ENCODE assay signal across 20 mouse cellular contexts in the genomic region with DNA sequence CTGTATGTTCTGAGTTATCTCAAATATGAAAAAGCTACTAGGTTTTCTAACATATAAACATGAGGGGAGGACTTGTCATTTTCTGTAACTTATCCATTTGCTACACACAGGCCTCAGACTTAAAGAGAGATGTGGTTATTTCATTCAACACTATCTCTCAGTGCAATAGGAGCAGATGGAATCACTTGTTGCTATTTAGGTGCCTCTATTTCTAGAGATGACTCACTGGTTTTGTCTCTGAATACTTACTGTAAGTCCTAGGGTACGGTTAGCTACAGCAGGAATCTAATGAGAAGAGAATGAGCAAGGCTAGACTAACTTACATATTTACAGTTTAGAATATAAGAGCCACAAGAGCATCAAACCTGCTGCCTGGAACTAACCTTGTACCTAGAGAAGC. TPM values are rescaled to one million over a fixed set of nuclear protein-coding genes. Genes with fewer than 3 reads are reported as not detected.
DNase-seq lines count a peak whose midpoint lies in the region; ATAC-seq and TF ChIP-seq lines count a peak whose summit lies in the region.
"Had no signal": no experiment of that assay in that cellular context is flagged by ENCODE, and none has a peak within 500 bp of the region (broad histone marks: within the 10 kb centered on the region; RNA-seq: fewer than 3 reads in every experiment).

No protein-coding gene starts in this region.

- no peaks in the 10 kb centered on the region for H3K9me3 ChIP-seq in heart, embryonic 15.5 days (replicated peaks)
- no peaks in the 10 kb centered on the region for H3K9me3 ChIP-seq in heart, embryonic 10.5 days
- H3K9me3 ChIP-seq in CH12.LX (replicated peaks; ENCODE audit: low read length) = peaks cover 7% of the 10 kb centered on the region
- no peaks in the 10 kb centered on the region for H3K9me3 ChIP-seq in liver, embryonic 12.5 days (replicated peaks)
- H3K9me3 ChIP-seq: embryonic facial prominence, embryonic 12.5 days; intestine, embryonic 15.5 days had no signal

- dilution Hi-C loops in CH12.LX (cut with MboI; ENCODE audit: extremely low pct_ligation_motif_present, extremely low pct_unique_long_range_greater_than_20kb, low sequenced_read_pairs) = no loop called here

- WGBS in heart, embryonic 15.5 days = 41% methylated on average over 1 of the region's 1 CpGs
- 57% methylated on average over 1 of the region's 1 CpGs for WGBS in heart, embryonic 10.5 days
- WGBS in liver, embryonic 12.5 days (ENCODE audit: insufficient replicate concordance) = 67% methylated on average over 1 of the region's 1 CpGs

- no peak overlapping the region for H3K4me3 ChIP-seq in heart, embryonic 15.5 days
- no peak overlapping the region for H3K4me3 ChIP-seq in heart, embryonic 10.5 days
- H3K4me3 ChIP-seq in CH12.LX (replicated peaks in 1 of 3; ENCODE audit: low read depth in 2 of 3, low read length in 2 of 3, poor library complexity in 1 of 3) = no peak overlapping the region
- H3K4me3 ChIP-seq in liver, embryonic 12.5 days = no peak overlapping the region
- H3K4me3 ChIP-seq: embryonic facial prominence, embryonic 12.5 days; hindbrain, embryonic 10.5 days; intestine, embryonic 15.5 days had no signal

- TF ChIP-seq CTCF in CH12.LX (conservative IDR thresholded peaks at IDR 0.05 in 1 of 2, IDR thresholded peaks at IDR 0.05 in 1 of 2; ENCODE audit: low read depth in 2 of 2, low read length in 2 of 2) = no peak

- TF ChIP-seq EP300 in CH12.LX (IDR thresholded peaks at IDR 0.05; ENCODE audit: low read length) = peak; percentile 79

- in situ Hi-C loops in CH12.LX (cut with MboI; ENCODE audit: low pct_ligation_motif_present, low pct_unique_long_range_greater_than_20kb, low sequenced_read_pairs) = no loop called here

- H3K4me2 ChIP-seq in heart, embryonic 15.5 days = no peak overlapping the region
- no peak overlapping the region for H3K4me2 ChIP-seq in CH12.LX (ENCODE audit: insufficient read depth, low read depth, poor library complexity, severe bottlenecking)
- no peak overlapping the region for H3K4me2 ChIP-seq in liver, embryonic 12.5 days
- H3K4me2 ChIP-seq: embryonic facial prominence, embryonic 12.5 days; hindbrain, embryonic 14.5 days; intestine, embryonic 15.5 days had no signal

- H3K4me1 ChIP-seq in heart, embryonic 15.5 days (replicated peaks) = peaks cover 9% of the 10 kb centered on the region; the same call in 1 of the 2 replicates
- H3K4me1 ChIP-seq in heart, embryonic 10.5 days = peaks cover 19% of the 10 kb centered on the region
- peaks cover 0 to 69% of the 10 kb centered on the region in 2 experiments; a peak in 2 of 4 replicates for H3K4me1 ChIP-seq in CH12.LX (ENCODE audit: control insufficient read depth in 1 of 2, insufficient read depth in 2 of 2)
- 0 out of 2 replicates have a peak, but pooled peaks cover 3% of the 10 kb centered on the region for H3K4me1 ChIP-seq in liver, embryonic 12.5 days
- H3K4me1 ChIP-seq: embryonic facial prominence, embryonic 12.5 days; intestine, embryonic 15.5 days had no signal

- no peaks in the 10 kb centered on the region for H3K27me3 ChIP-seq in heart, embryonic 15.5 days
- H3K27me3 ChIP-seq in heart, embryonic 10.5 days (ENCODE audit: insufficient read depth, poor library complexity, severe bottlenecking) = no peaks in the 10 kb centered on the region
- no peaks in the 10 kb centered on the region for H3K27me3 ChIP-seq in CH12.LX (replicated peaks)
- no peaks in the 10 kb centered on the region for H3K27me3 ChIP-seq in liver, embryonic 12.5 days (replicated peaks)
- H3K27me3 ChIP-seq: embryonic facial prominence, embryonic 12.5 days; intestine, embryonic 15.5 days had no signal

- H3K27ac ChIP-seq in heart, embryonic 15.5 days = peak overlapping the region; percentile 62; the same call in 1 of the 2 replicates
- H3K27ac ChIP-seq in heart, embryonic 10.5 days = no peak overlapping the region
- H3K27ac ChIP-seq in CH12.LX (ENCODE audit: insufficient read depth, low read depth) = no peak overlapping the region
- no peak overlapping the region for H3K27ac ChIP-seq in liver, embryonic 12.5 days
- H3K27ac ChIP-seq: embryonic facial prominence, embryonic 12.5 days; hindbrain, embryonic 10.5 days; hindbrain, embryonic 14.5 days; intestine, embryonic 15.5 days had no signal

- H3K79me2 ChIP-seq in CH12.LX (replicated peaks; ENCODE audit: control insufficient read depth, extremely low read depth, insufficient read depth, poor library complexity, severe bottlenecking) = peaks cover 55% of the 10 kb centered on the region

- ATAC-seq in heart, embryonic 15.5 days (replicated peaks; ENCODE audit: insufficient number of reproducible peaks, insufficient read depth, low FRiP score, low read depth) = no peak
- ATAC-seq in liver, embryonic 12.5 days = no peak
- ATAC-seq: forebrain, embryonic 16.5 days; intestine, embryonic 15.5 days had no signal

- H3K36me3 ChIP-seq in heart, embryonic 15.5 days = no peaks in the 10 kb centered on the region
- H3K36me3 ChIP-seq in heart, embryonic 10.5 days = 0 out of 2 replicates have a peak, but pooled peaks cover 6% of the 10 kb centered on the region
- H3K36me3 ChIP-seq in CH12.LX (replicated peaks in 1 of 2; ENCODE audit: control insufficient read depth in 1 of 2, insufficient read depth in 1 of 2, low read length in 1 of 2) = peaks cover 10 to 52% of the 10 kb centered on the region in 2 experiments
- no peaks in the 10 kb centered on the region for H3K36me3 ChIP-seq in liver, embryonic 12.5 days
- H3K36me3 ChIP-seq: intestine, embryonic 15.5 days had no signal

- no peak for TF ChIP-seq POLR2A in CH12.LX (IDR thresholded peaks at IDR 0.05; ENCODE audit: low read depth, low read length)

- peak; percentile 21 to 66 for DNase-seq in frontal cortex, adult 2 months (ENCODE audit: extremely low spot score in 1 of 2, low spot score in 1 of 2)
- DNase-seq in frontal cortex, postnatal 14 days (ENCODE audit: low spot score in 2 of 2) = no peak
- DNase-seq in heart, embryonic 10.5 days (ENCODE audit: low spot score) = no peak
- DNase-seq in CH12.LX (ENCODE audit: extremely low read depth) = no peak
- DNase-seq in c-Kit-positive CD71-positive TER-119-positive erythroid progenitor cells, embryonic 14.5 days (ENCODE audit: low spot score) = no peak
- DNase-seq: adrenal gland, adult 2 months; adrenal gland, postnatal 25 days; cerebellum, adult 11-12 months; cerebellum, adult 9-10 months; cerebellum, postnatal 25 days; gastrocnemius, postnatal 10 days; heart, postnatal 10 days; kidney, adult 18-20 months had no signal

- no peak overlapping the region for H3K9ac ChIP-seq in heart, embryonic 15.5 days
- no peak overlapping the region for H3K9ac ChIP-seq in CH12.LX (ENCODE audit: insufficient read depth, low read depth)
- no peak overlapping the region for H3K9ac ChIP-seq in liver, embryonic 12.5 days
- H3K9ac ChIP-seq: embryonic facial prominence, embryonic 12.5 days; hindbrain, embryonic 14.5 days; intestine, embryonic 15.5 days had no signal

- no peak; the same call in 1 of the 2 replicates for TF ChIP-seq RAD21 in CH12.LX (IDR thresholded peaks at IDR 0.05; ENCODE audit: low read depth, low read length)

TF ChIP-seq in CH12.LX, 34 proteins besides CTCF, POLR2A, EP300 and RAD21 (continues in another document):
- TF ChIP-seq TBP (conservative IDR thresholded peaks at IDR 0.05; ENCODE audit: low read depth, low read length) (no peak), CHD2 (IDR thresholded peaks at IDR 0.05; ENCODE audit: low read length) (0 out of 2 replicates have a peak, but pooled peaks have one; percentile 30), USF2 (conservative IDR thresholded peaks at IDR 0.05; ENCODE audit: low read depth, low read length) (no peak), TCF12 (IDR thresholded peaks at IDR 0.05; ENCODE audit: low read depth, low read length) (peak; percentile 46; the same call in 1 of the 2 replicates), USF1 (IDR thresholded peaks at IDR 0.05; ENCODE audit: low read depth, low read length) (no peak), NELFE (IDR thresholded peaks at IDR 0.05; ENCODE audit: low read depth, low read length) (no peak), CHD1 (IDR thresholded peaks at IDR 0.05; ENCODE audit: low read depth, low read length) (no peak), SMC3 (IDR thresholded peaks at IDR 0.05; ENCODE audit: low read depth, low read length) (no peak), SIN3A (IDR thresholded peaks at IDR 0.05; ENCODE audit: low read length) (0 out of 2 replicates have a peak, but pooled peaks have one; percentile 25), MXI1 (IDR thresholded peaks at IDR 0.05; ENCODE audit: low read depth, low read length) (no peak), MAFK (IDR thresholded peaks at IDR 0.05; ENCODE audit: insufficient replicate concordance, low read length) (0 out of 2 replicates have a peak, but pooled peaks have one; percentile 29), ETS1 (conservative IDR thresholded peaks at IDR 0.05; ENCODE audit: low read depth, low read length) (peak; percentile 62), POLR2AphosphoS2 (IDR thresholded peaks at IDR 0.05; ENCODE audit: low read depth, low read length) (no peak), ZNF384 (IDR thresholded peaks at IDR 0.05; ENCODE audit: low read depth, low read length) (no peak), PAX5 (IDR thresholded peaks at IDR 0.05; ENCODE audit: low read length) (no peak), JUND (conservative IDR thresholded peaks at IDR 0.05; ENCODE audit: low read depth, low read length) (peak; percentile 93), MEF2A (IDR thresholded peaks at IDR 0.05; ENCODE audit: borderline replicate concordance, low read depth, low read length) (peak; percentile 97), ZC3H11A (IDR thresholded peaks at IDR 0.05; ENCODE audit: low read depth, low read length) (no peak), ZKSCAN1 (IDR thresholded peaks at IDR 0.05; ENCODE audit: borderline replicate concordance, low read depth, low read length) (no peak), MAX (IDR thresholded peaks at IDR 0.05; ENCODE audit: low read length) (no peak), BHLHE40 (IDR thresholded peaks at IDR 0.05; ENCODE audit: low read depth, low read length) (0 out of 2 replicates have a peak, but pooled peaks have one; percentile 41), RCOR1 (conservative IDR thresholded peaks at IDR 0.05; ENCODE audit: low read depth, low read length) (no peak), JUN (IDR thresholded peaks at IDR 0.05; ENCODE audit: insufficient read depth, low read depth, low read length) (peak; percentile 81)

RNA-seq across cellular contexts. Expression of a gene that starts 9.8 kb away (rescaled TPM):
- 5.8 and 6.4 TPM in 2 replicates for polyA plus RNA-seq in frontal cortex, adult 2 months (2012; rRNA removed)
- 2.2 and 2.3 TPM in 2 replicates for polyA plus RNA-seq in heart, embryonic 15.5 days (2015; fragmentation: Nextera tagmentation; extraction: Ambion mirVana)
- polyA plus RNA-seq in heart, embryonic 10.5 days (2016; fragmentation: Nextera tagmentation; extraction: Ambion mirVana) = 2.5 and 2.6 TPM in 2 replicates
- total RNA-seq in CH12.LX (2012; rRNA removed) = 11.2 and 13.0 TPM in 2 replicates
- 21.7 and 22.4 TPM in 2 replicates for total RNA-seq in CH12.LX (2014; rRNA removed)
- polyA plus RNA-seq in CH12.LX (2012; ENCODE audit: insufficient read length, low read depth) = 30.8 and 36.1 TPM in 2 replicates
- polyA plus RNA-seq in liver, embryonic 12.5 days (2016; fragmentation: Nextera tagmentation; extraction: Ambion mirVana) = 0.73 and 0.74 TPM in 2 replicates

Comparison
In these comparisons a context has a peak if more than half of its experiments do, and no peak if none do; other contexts are left out.
1. DNase-seq: peak in frontal cortex, adult 2 months (2 of 2); none in frontal cortex, postnatal 14 days (0 of 2), heart, embryonic 10.5 days (single experiment), CH12.LX (single experiment) and c-Kit-positive CD71-positive TER-119-positive erythroid progenitor cells, embryonic 14.5 days (single experiment).